Mouse (Mus musculus) limb, embryonic 15.5 days (tissue): ENCODE measurements around the gene Gm26566. TPM values are rescaled to one million over a fixed set of nuclear protein-coding genes. Genes with fewer than 3 reads are reported as not detected.
"Not testable (repeated sequence)": the region's sequence is repeated elsewhere in the genome, so short reads cannot be mapped to it uniquely, and the experiment has no call there.

Experiments used
- ATAC-seq: fragments of 200-750 bp; cut with Nextera tagmentation; 2 replicates; pipeline ENCODE4 v1.8.0; 2017; ENCODE audit warnings: low read depth, moderate TSS enrichment; ENCODE audit not compliant: insufficient number of reproducible peaks, low FRiP score, low TSS enrichment
- H3K27ac ChIP-seq: fragments of 300-500 bp; sonication (generic); 2 replicates; pipeline ENCODE4 v1.5.1; 2015; ENCODE audit warnings: moderate library complexity, mild to moderate bottlenecking, inconsistent platforms
- H3K27me3 ChIP-seq: fragments of 300-500 bp; sonication (generic); 2 replicates; pipeline ENCODE4 v1.6.1; 2015; ENCODE audit warnings: inconsistent platforms
- H3K36me3 ChIP-seq: fragments of 300-500 bp; sonication (generic); 2 replicates; pipeline ENCODE4 v1.6.1; 2015; ENCODE audit warnings: inconsistent platforms
- H3K4me1 ChIP-seq: fragments of 300-500 bp; sonication (generic); 2 replicates; pipeline ENCODE4 v1.6.1; 2015; ENCODE audit warnings: inconsistent platforms
- H3K4me2 ChIP-seq: fragments of 300-500 bp; sonication (generic); 2 replicates; pipeline ENCODE4 v1.6.1; 2015; ENCODE audit warnings: mild to moderate bottlenecking, inconsistent platforms
- H3K4me3 ChIP-seq: fragments of 300-500 bp; sonication (generic); 2 replicates; pipeline ENCODE4 v1.5.1; 2015; ENCODE audit warnings: mild to moderate bottlenecking, inconsistent platforms
- H3K9ac ChIP-seq: fragments of 300-500 bp; sonication (generic); 2 replicates; pipeline ENCODE4 v1.6.1; 2015; ENCODE audit warnings: inconsistent platforms
- H3K9me3 ChIP-seq: fragments of 300-500 bp; sonication (generic); 2 replicates; pipeline ENCODE4 v1.6.1; 2016; ENCODE audit warnings: inconsistent platforms
- WGBS: fragments of 180-500 bp; shearing (Covaris S2); methylation state at CpG from one replicate; pipeline ENCODE4 v1.1.7; 2015; 5-methylcytosine and 5-hydroxymethylcytosine counted together
- polyA plus RNA-seq: library from polyadenylated mRNA; unstranded; fragments of >200 nt; fragmentation: Nextera tagmentation; extraction: Ambion mirVana; gene quantifications from 2 replicates; pipeline ENCODE4 v1.2.1, GENCODE M21; 2015

Gm26566 gene
- polyA plus RNA-seq, 1 experiment from 2014 or later: 1.1 TPM

DNA sequence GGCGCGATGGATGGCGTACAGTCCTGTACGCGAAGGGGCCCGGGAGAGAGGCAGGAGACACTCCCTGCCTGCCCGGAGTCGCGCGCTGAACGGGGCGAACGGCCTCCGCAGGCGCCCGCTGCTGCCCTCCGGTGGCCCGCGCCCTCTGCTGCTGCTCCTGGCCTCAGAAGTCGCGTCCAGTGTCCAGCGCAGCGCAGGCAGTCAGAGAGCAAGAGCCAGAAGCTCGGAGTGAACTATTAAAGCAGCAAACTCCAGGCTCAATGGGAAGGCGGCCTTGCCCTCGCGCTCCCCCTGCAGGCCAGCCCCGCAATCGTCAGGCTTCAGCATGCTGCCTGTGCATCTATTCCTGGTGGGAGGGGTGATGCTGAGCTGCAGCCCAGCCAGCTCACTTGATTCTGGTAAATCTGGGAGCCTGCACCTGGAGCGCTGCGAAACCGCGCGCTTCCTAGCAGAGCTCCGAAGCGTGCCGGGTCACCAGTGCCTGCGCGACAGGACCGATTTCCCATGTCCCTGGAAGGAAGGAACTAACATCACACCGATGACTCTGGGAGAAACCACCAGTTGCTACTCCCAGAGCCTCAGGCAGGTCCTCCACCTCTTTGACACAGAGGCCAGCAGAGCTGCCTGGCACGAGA lies 41.9 kb downstream of the Gm26566 start:
- peak overlapping the region; percentile 77; the same call in 1 of the 2 replicates for H3K27ac ChIP-seq
- peak overlapping the region; percentile 51 for H3K4me2 ChIP-seq
- not testable (repeated sequence) for H3K9me3 ChIP-seq, ATAC-seq, H3K4me1 ChIP-seq, H3K36me3 ChIP-seq, H3K9ac ChIP-seq, H3K27me3 ChIP-seq
- H3K4me3 ChIP-seq: peak overlapping the region; percentile 42
- WGBS: 2% methylated on average over 30 of the region's 42 CpGs

Other genes starting within 250 kb of the Gm26566 start
- gene Ifnb1, start 199.0 kb upstream of the Gm26566 start, polyA plus RNA-seq: not detected in 2 replicates
- gene Ifna15, start 163.6 kb upstream of the Gm26566 start, polyA plus RNA-seq: not detected in 2 replicates
- gene Ifna14, start 150.0 kb upstream of the Gm26566 start, polyA plus RNA-seq: not detected in 2 replicates
- gene Ifna9, start 129.4 kb upstream of the Gm26566 start, polyA plus RNA-seq: not detected in 2 replicates
- gene Ifna12, start 118.4 kb upstream of the Gm26566 start, polyA plus RNA-seq: not detected in 2 replicates
- gene C87499, start 87.4 kb upstream of the Gm26566 start, polyA plus RNA-seq: not detected in 2 replicates
- gene Ifna13, start 77.3 kb upstream of the Gm26566 start, polyA plus RNA-seq: not detected in 2 replicates
- gene Ifna16, start 44.9 kb upstream of the Gm26566 start, polyA plus RNA-seq: not detected in 2 replicates
- not detected in 2 replicates for gene Ifna2, start 37.9 kb upstream of the Gm26566 start, polyA plus RNA-seq
- gene Ifnab, start 30.4 kb upstream of the Gm26566 start, polyA plus RNA-seq: not detected in 2 replicates
- 93.3 and 105 TPM in 2 replicates for gene Klhl9, start 660 bp downstream of the Gm26566 start, polyA plus RNA-seq
- gene Gm13271, start 33.1 kb downstream of the Gm26566 start, polyA plus RNA-seq: not detected in 2 replicates
- gene Gm13283, start 38.3 kb downstream of the Gm26566 start, polyA plus RNA-seq: 0.36 and 0.60 TPM in 2 replicates
- 0.76 and 0.87 TPM in 2 replicates for gene Gm13290, start 52.0 kb downstream of the Gm26566 start, polyA plus RNA-seq
- not detected in 2 replicates for gene Gm13289, start 55.1 kb downstream of the Gm26566 start, polyA plus RNA-seq
- gene Gm13272, start 58.0 kb downstream of the Gm26566 start, polyA plus RNA-seq: not detected in 2 replicates
- gene Ifnz, start 60.3 kb downstream of the Gm26566 start, polyA plus RNA-seq: 0.26 and 0.37 TPM in 2 replicates
- not detected in 2 replicates for gene Gm13276, start 63.9 kb downstream of the Gm26566 start, polyA plus RNA-seq
- gene Gm13277, start 66.8 kb downstream of the Gm26566 start, polyA plus RNA-seq: not detected in 2 replicates
- not detected in 2 replicates for gene Gm13278, start 69.7 kb downstream of the Gm26566 start, polyA plus RNA-seq
- not detected in 2 replicates for gene Gm13275, start 72.7 kb downstream of the Gm26566 start, polyA plus RNA-seq
- not detected in 2 replicates for gene Gm13279, start 75.6 kb downstream of the Gm26566 start, polyA plus RNA-seq
- gene Gm13285, start 77.9 kb downstream of the Gm26566 start, polyA plus RNA-seq: 0.93 and 1.4 TPM in 2 replicates
- gene Gm13287, start 81.4 kb downstream of the Gm26566 start, polyA plus RNA-seq: 0.36 TPM in 1 of 2 replicates, not detected in the other
- 0.15 TPM in 1 of 2 replicates, not detected in the other for gene Gm13288, start 83.7 kb downstream of the Gm26566 start, polyA plus RNA-seq
- gene Ifna7, start 94.4 kb downstream of the Gm26566 start, polyA plus RNA-seq: not detected in 2 replicates
- gene Ifna11, start 98.2 kb downstream of the Gm26566 start, polyA plus RNA-seq: not detected in 2 replicates
- gene Ifna6, start 105.6 kb downstream of the Gm26566 start, polyA plus RNA-seq: not detected in 2 replicates
- gene Ifna5, start 113.7 kb downstream of the Gm26566 start, polyA plus RNA-seq: not detected in 2 replicates
- not detected in 2 replicates for gene Ifna4, start 120.1 kb downstream of the Gm26566 start, polyA plus RNA-seq
- not detected in 2 replicates for gene Ifna1, start 128.3 kb downstream of the Gm26566 start, polyA plus RNA-seq
- not detected in 2 replicates for gene Ifne, start 158.4 kb downstream of the Gm26566 start, polyA plus RNA-seq